Mouse (Mus musculus): Measurements from ENCODE around the gene Serpinb9b. TPM values are rescaled to one million over a fixed set of nuclear protein-coding genes. Genes with fewer than 3 reads are reported as not detected.

Gene Serpinb9b
- total RNA-seq, 2 experiments from 2014 or later = not detected

- ATAC-seq (replicated peaks; ENCODE audit: low FRiP score, low TSS enrichment, poor library complexity, severe bottlenecking) = no peak
These were observed 62.4 kb downstream of the Serpinb9b start for GRCm38 (mm10) chr13:33089566-33089965.

GRCm38 (mm10) chr13:33090546-33090945 is 63.3 kb downstream of the Serpinb9b start:
- no peak for ATAC-seq (replicated peaks; ENCODE audit: low FRiP score, low TSS enrichment, poor library complexity, severe bottlenecking)

- ATAC-seq (replicated peaks; ENCODE audit: low FRiP score, low TSS enrichment, poor library complexity, severe bottlenecking) = no peak
These were observed 64.1 kb downstream of the Serpinb9b start for GRCm38 (mm10) chr13:33091306-33091705.

Other genes starting within 250 kb of the Serpinb9b start
- gene Mylk4, start 243.5 kb upstream of the Serpinb9b start, total RNA-seq (2014; fragmentation: Nextera tagmentation) = 0.11 TPM in 1 of 2 replicates, not detected in the other
- gene Mylk4, start 243.5 kb upstream of the Serpinb9b start, total RNA-seq (2017) = not detected in 2 replicates
- 22.3 and 38.7 TPM in 2 replicates for gene Wrnip1, start 225.4 kb upstream of the Serpinb9b start, total RNA-seq (2014; fragmentation: Nextera tagmentation)
- 37.6 and 45.8 TPM in 2 replicates for gene Wrnip1, start 225.4 kb upstream of the Serpinb9b start, total RNA-seq (2017)
- gene D930007J09Rik, start 224.6 kb upstream of the Serpinb9b start, total RNA-seq (2014; fragmentation: Nextera tagmentation) = not detected in 2 replicates
- gene D930007J09Rik, start 224.6 kb upstream of the Serpinb9b start, total RNA-seq (2017) = not detected in 2 replicates
- 2.4 and 16.7 TPM in 2 replicates for gene Serpinb1a, start 176.2 kb upstream of the Serpinb9b start, total RNA-seq (2014; fragmentation: Nextera tagmentation)
- gene Serpinb1a, start 176.2 kb upstream of the Serpinb9b start, total RNA-seq (2017) = 10.1 and 35.8 TPM in 2 replicates
- not detected in 2 replicates for gene Serpinb1c, start 129.2 kb upstream of the Serpinb9b start, total RNA-seq (2014; fragmentation: Nextera tagmentation)
- gene Serpinb1c, start 129.2 kb upstream of the Serpinb9b start, total RNA-seq (2017) = not detected in 2 replicates
- 10.1 and 14.4 TPM in 2 replicates for gene Serpinb6b, start 62.2 kb upstream of the Serpinb9b start, total RNA-seq (2014; fragmentation: Nextera tagmentation)
- gene Serpinb6b, start 62.2 kb upstream of the Serpinb9b start, total RNA-seq (2017) = 36.7 and 70.1 TPM in 2 replicates
- 6.1 and 7.9 TPM in 2 replicates for gene Serpinb9, start 24.2 kb upstream of the Serpinb9b start, total RNA-seq (2014; fragmentation: Nextera tagmentation)
- gene Serpinb9, start 24.2 kb upstream of the Serpinb9b start, total RNA-seq (2017) = 5.8 and 12.1 TPM in 2 replicates
- gene Serpinb1b, start 51.2 kb downstream of the Serpinb9b start, total RNA-seq (2014; fragmentation: Nextera tagmentation) = not detected in 2 replicates
- gene Serpinb1b, start 51.2 kb downstream of the Serpinb9b start, total RNA-seq (2017) = not detected in 2 replicates
- gene Serpinb9c, start 132.3 kb downstream of the Serpinb9b start, total RNA-seq (2014; fragmentation: Nextera tagmentation) = not detected in 2 replicates
- not detected in 2 replicates for gene Serpinb9c, start 132.3 kb downstream of the Serpinb9b start, total RNA-seq (2017)
- gene Serpinb9d, start 165.5 kb downstream of the Serpinb9b start, total RNA-seq (2014; fragmentation: Nextera tagmentation) = not detected in 2 replicates
- not detected in 2 replicates for gene Serpinb9d, start 165.5 kb downstream of the Serpinb9b start, total RNA-seq (2017)
- gene Serpinb9e, start 222.2 kb downstream of the Serpinb9b start, total RNA-seq (2014; fragmentation: Nextera tagmentation) = not detected in 2 replicates
- not detected in 2 replicates for gene Serpinb9e, start 222.2 kb downstream of the Serpinb9b start, total RNA-seq (2017)